Mouse (Mus musculus) erythroblast, embryonic 14.5 days (primary cell): ENCODE data around the gene Tm7sf3. TPM values are rescaled to one million over a fixed set of nuclear protein-coding genes. Genes with fewer than 3 reads are reported as not detected.

Experiments
- H3K27me3 ChIP-seq: 2 replicates; pipeline ENCODE4 v1.6.1; 2012; ENCODE audit warnings: inconsistent platforms; ENCODE audit not compliant: control insufficient read depth
- H3K36me3 ChIP-seq: 2 replicates; pipeline ENCODE4 v1.6.1; 2012; ENCODE audit warnings: mild to moderate bottlenecking, inconsistent platforms; ENCODE audit not compliant: control insufficient read depth
- H3K4me1 ChIP-seq: 2 replicates; pipeline ENCODE4 v1.6.1; 2012; ENCODE audit warnings: inconsistent platforms; ENCODE audit not compliant: control insufficient read depth
- H3K4me3 ChIP-seq: replicated peaks from 2 replicates; pipeline ENCODE3; 2012; ENCODE audit warnings: moderate library complexity, mild to moderate bottlenecking, inconsistent platforms
- H3K9me3 ChIP-seq: 2 replicates; pipeline ENCODE4 v1.6.1; 2012; ENCODE audit warnings: low read length, inconsistent platforms, mixed read lengths; ENCODE audit not compliant: control insufficient read depth
- GATA1 ChIP-seq: IDR thresholded peaks from 2 replicates; pipeline ENCODE4 v1.6.1; 2012; ENCODE audit warnings: low read length, inconsistent platforms, mixed read lengths
- TAL1 ChIP-seq: IDR thresholded peaks from 3 replicates; pipeline ENCODE4 v1.6.1; 2012; ENCODE audit warnings: low read length, inconsistent platforms, mixed read lengths
- polyA plus RNA-seq: library from polyadenylated mRNA; stranded (reverse); fragments of >175 nt; gene quantifications from 2 replicates; pipeline ENCODE4 v1.2.3, GENCODE M21; 2012

Gene Tm7sf3
- polyA plus RNA-seq, 1 experiment: 0.97 TPM

DNA sequence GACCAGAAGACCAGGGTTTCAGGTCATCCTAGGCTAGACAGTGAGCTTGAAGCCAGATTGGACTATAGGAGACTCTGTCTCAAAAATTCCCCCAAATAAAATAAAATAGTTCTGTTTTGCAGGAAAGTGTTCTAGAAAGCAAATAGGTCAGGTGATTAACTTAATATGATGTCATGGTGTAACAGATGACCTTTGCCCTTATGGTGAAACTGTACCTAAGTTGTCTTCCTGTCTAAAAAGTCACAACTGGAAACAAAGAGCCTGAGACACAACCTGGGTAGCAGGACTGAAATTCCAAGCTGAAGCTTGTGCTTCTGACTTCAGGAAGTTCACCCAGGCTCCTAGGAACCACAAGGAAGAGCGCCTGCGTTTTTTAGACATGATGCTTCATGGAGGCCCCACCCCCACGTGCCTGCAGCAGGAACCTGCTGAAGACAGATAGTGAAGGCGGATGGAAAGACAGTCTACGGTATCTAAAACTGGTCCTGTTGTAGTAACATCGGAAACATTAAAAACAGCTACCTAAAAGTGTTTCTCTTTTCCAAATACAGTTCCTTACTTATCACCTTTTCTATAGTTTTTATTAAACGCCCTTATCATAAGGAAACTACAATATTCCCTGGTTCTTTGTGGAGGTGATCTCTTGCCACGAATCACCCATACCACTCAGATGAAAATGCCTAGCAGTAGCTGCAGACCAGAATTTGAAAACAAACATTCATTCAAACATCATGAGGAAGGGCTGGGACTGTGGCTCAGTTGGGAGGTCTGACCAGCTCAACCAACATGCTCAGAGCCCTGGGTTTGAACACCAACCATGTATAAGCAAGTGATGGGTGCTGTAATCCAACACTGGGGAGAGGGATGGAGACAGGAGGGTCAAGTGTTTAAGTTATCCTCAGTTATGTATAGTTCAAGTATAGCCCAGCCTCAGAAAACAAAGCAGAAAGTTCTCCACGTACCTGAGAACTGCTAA is 12.6 kb downstream of the Tm7sf3 start:
- peak overlapping the region; percentile 52 for H3K4me3 ChIP-seq
- no peaks in the 10 kb centered on the region for H3K9me3 ChIP-seq
- no peaks in the 10 kb centered on the region for H3K27me3 ChIP-seq
- TF ChIP-seq TAL1: peak; percentile 82
- peak; percentile 40; the same call in 1 of the 2 replicates for TF ChIP-seq GATA1
- H3K36me3 ChIP-seq: peaks cover 43% of the 10 kb centered on the region
- peaks cover 66% of the 10 kb centered on the region for H3K4me1 ChIP-seq

DNA sequence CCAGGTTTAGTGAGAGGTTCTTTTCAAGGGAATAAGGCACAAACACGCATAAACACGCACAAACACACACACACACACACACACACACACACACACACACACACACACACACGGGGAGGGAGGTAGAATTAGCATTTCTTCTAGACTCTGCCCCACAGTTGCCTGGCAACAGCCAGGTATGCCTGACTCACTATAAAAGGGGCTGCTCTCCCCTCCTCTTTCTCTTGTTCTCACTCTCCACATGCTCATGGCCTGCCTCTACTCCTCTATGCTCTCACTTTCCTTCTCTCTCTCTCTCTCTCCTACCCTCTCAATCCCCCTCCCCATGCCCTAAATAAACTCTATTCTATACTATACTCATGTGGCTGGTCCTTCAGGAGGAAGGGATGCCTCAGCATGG is 14.5 kb downstream of the Tm7sf3 start:
- no peak overlapping the region for H3K4me3 ChIP-seq
- no peaks in the 10 kb centered on the region for H3K9me3 ChIP-seq
- peaks cover 63% of the 10 kb centered on the region for H3K36me3 ChIP-seq
- TF ChIP-seq TAL1 (no peak), GATA1 (no peak)
- H3K27me3 ChIP-seq: no peaks in the 10 kb centered on the region
- H3K4me1 ChIP-seq: peaks cover 52% of the 10 kb centered on the region

DNA sequence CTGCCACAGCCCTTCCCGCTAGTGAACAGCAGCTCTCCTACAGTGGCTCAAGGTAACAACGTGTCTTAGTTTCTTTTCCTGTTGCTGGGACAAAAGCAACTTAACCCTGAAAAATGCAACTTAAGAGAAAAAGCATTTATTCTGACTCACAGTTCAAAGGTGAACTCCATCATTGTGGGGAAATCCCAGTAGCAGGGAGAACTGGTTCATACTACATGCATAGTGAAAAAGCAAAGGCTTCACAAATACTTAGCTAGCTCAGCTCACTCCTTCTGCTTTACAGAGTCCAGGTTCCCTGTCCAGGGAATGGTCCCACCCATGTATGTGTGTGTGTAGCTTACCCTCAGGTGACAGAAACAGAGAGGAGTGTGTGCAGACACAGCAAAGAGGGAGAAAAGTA is 26.0 kb downstream of the Tm7sf3 start:
- Histone ChIP-seq H3K27me3 (no peaks in the 10 kb centered on the region), H3K36me3 (peaks cover 95% of the 10 kb centered on the region), H3K9me3 (no peaks in the 10 kb centered on the region), H3K4me1 (peaks cover 27% of the 10 kb centered on the region), H3K4me3 (no peak overlapping the region)
- no peak for TF ChIP-seq GATA1
- TF ChIP-seq TAL1: no peak

DNA sequence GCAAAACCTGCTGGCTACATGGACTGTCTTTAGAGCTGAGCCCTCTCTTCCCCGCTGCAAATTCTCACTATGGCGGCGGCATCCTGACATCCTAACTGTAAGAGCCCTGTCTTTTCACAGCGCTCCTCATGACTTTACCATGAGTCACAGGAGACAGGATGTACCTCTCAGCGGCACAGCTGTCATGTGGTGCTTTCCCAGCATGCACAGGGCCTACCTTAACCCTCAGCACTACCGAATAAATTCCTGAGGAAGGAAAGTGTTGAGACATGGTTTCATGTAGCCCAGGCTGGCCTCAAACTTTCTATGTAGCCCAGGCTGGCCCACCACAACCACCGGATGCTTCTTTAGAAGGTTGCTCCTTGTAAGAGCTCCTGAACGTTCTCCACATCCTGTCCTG is 26.7 kb downstream of the Tm7sf3 start:
- Histone ChIP-seq H3K4me1 (peaks cover 31% of the 10 kb centered on the region), H3K27me3 (no peaks in the 10 kb centered on the region), H3K9me3 (no peaks in the 10 kb centered on the region), H3K4me3 (no peak overlapping the region), H3K36me3 (peaks cover 91% of the 10 kb centered on the region)
- no peak for TF ChIP-seq GATA1
- no peak for TF ChIP-seq TAL1

DNA sequence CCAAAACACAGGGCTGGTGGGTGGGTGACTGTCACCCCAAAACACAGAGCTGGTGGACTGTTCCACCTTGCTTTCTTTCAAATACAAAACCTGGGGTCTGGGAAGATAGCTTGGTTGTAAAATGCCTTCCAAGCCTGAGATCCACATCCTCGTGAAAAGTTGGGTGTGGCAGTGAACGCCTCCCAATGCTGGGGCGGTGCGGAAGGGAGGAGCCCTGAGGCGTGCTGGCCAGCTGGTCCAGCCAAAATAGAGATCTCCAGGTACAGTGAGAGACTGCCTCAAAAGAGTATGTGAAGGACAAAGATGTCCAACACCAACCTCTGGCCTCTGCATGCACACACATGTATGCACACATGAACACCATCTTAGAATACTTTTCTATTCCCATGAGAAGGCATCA is 28.1 kb downstream of the Tm7sf3 start:
- Histone ChIP-seq H3K27me3 (no peaks in the 10 kb centered on the region), H3K4me3 (no peak overlapping the region), H3K4me1 (peaks cover 44% of the 10 kb centered on the region), H3K9me3 (no peaks in the 10 kb centered on the region), H3K36me3 (peaks cover 91% of the 10 kb centered on the region)
- TF ChIP-seq TAL1 (no peak), GATA1 (no peak)

DNA sequence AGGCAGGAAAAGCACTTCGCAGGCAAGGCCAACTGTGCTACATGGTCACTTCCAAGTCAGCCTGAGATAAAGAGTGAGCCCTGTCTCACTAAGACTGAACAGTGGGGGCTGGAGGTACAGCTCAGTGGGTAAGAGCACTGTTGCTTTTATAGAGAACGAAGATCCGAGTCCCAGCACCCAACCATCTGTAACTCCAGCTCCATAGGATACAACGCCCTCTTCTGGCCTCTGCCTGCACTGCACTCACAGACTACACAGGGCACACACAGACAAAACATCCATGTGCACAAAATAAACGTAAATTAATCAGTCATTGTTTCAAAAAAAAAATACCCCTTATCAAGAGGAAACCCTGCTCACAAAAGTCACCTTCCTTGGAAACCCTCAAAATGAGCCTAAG is 28.7 kb downstream of the Tm7sf3 start:
- Histone ChIP-seq H3K9me3 (no peaks in the 10 kb centered on the region), H3K36me3 (peaks cover 93% of the 10 kb centered on the region), H3K4me3 (no peak overlapping the region), H3K27me3 (no peaks in the 10 kb centered on the region), H3K4me1 (peaks cover 47% of the 10 kb centered on the region)
- no peak for TF ChIP-seq GATA1
- TF ChIP-seq TAL1: no peak

DNA sequence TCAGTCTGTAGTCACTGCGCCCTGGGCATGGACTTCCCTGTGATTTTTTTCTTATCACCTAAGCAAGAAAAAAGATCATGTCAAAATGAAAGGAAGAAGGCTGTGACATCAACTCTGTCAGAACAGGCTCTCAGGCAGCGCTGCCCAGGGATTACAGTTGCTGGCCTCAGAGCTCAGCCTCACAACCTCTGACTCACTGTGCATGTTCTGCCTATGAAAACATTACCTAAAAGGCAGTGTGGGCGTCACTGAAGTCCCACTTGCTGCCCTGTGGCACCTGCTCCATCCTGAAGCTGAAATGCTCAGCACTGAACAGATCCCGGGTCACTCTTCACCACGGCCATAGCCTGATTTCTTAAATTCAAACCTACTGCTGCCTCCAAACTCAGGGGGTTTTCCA is 29.9 kb downstream of the Tm7sf3 start:
- Histone ChIP-seq H3K9me3 (no peaks in the 10 kb centered on the region), H3K36me3 (peaks cover 93% of the 10 kb centered on the region), H3K4me1 (peaks cover 47% of the 10 kb centered on the region), H3K4me3 (no peak overlapping the region), H3K27me3 (no peaks in the 10 kb centered on the region)
- TF ChIP-seq GATA1 (no peak), TAL1 (no peak)

DNA sequence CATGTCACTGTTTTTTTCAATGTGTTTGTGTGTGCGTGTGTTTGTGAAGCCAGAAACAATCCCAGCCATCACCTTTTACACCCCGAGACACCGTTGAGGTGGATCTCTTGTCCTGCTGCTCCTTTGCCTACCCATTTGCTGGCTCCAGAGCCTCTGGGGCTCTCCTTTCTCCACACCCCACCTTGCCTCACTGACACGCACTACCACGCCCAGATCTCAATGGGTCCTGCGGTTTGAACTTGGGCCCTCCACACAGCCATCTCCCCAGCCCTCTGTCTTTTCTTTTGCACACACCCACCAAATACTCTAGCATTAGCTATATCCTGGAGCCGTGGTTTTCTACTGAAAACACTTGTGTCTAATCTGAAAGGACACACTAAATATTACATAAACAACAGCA is 30.7 kb downstream of the Tm7sf3 start:
- no peaks in the 10 kb centered on the region for H3K27me3 ChIP-seq
- peaks cover 93% of the 10 kb centered on the region for H3K36me3 ChIP-seq
- TF ChIP-seq TAL1 (no peak), GATA1 (no peak)
- H3K4me3 ChIP-seq: no peak overlapping the region
- H3K4me1 ChIP-seq: peaks cover 47% of the 10 kb centered on the region
- no peaks in the 10 kb centered on the region for H3K9me3 ChIP-seq

DNA sequence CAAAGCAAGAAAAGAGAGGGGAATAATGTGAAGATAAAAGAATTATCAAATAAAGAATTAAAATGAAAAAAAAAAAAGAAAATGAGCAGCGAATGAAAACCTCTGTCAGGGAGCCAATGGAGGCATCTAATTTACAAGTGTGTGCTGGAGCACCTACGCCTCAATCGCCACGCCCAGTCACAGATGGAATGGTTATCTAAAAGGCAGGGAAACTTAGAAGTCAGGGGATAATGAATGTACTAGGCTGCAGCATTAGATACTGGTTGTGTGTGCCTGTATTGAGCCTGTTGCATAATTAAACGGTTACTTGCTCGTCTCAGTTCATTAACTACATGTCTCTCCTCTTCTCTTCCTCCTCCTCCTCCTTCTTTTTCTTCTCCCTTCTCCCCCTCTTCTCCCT is 31.2 kb downstream of the Tm7sf3 start:
- 0 out of 3 replicates have a peak, but pooled peaks have one; percentile 17 for TF ChIP-seq TAL1
- peak; percentile 53; the same call in 1 of the 2 replicates for TF ChIP-seq GATA1
- H3K36me3 ChIP-seq: peaks cover 93% of the 10 kb centered on the region
- no peaks in the 10 kb centered on the region for H3K9me3 ChIP-seq
- H3K4me1 ChIP-seq: peaks cover 47% of the 10 kb centered on the region
- no peaks in the 10 kb centered on the region for H3K27me3 ChIP-seq
- H3K4me3 ChIP-seq: peak overlapping the region; percentile 7

DNA sequence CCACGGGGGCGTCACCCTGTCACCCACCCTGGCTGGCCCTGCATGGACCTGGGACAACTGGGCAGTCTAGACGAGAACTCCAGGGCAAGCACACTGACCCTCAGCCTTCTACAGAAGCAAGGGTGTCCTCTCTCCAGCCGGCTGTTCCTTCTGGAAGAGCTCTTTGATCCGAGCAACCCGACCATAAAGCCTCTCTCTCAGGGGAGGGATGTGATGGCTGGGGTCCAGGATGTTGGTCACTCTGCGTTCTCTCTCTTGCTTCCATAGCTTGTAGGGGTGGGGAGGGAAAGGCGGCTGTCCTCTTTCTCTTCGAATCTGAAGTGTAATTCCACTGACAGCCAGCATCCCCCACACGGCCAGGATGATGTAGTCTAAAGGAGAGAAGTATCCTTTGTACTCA is 39.0 kb downstream of the Tm7sf3 start:
- H3K36me3 ChIP-seq: peaks cover 98% of the 10 kb centered on the region
- no peaks in the 10 kb centered on the region for H3K27me3 ChIP-seq
- TF ChIP-seq TAL1 (no peak), GATA1 (no peak)
- no peaks in the 10 kb centered on the region; the same call in 1 of the 2 replicates for H3K4me1 ChIP-seq
- H3K4me3 ChIP-seq: no peak overlapping the region
- H3K9me3 ChIP-seq: no peaks in the 10 kb centered on the region
